Mouse (Mus musculus) urinary bladder, postnatal 36 days (tissue): ENCODE results near the gene Olfr611.
"Not testable (repeated sequence)": the region's sequence is repeated elsewhere in the genome, so short reads cannot be mapped to it uniquely, and the experiment has no call there.

Experiments
- DNase-seq, 2 experiments: peaks; one replicate each; pipeline ENCODE4 v3.0.0; 2022; ENCODE audit warnings: low spot score in 2 of 2, mixed read lengths in 1 of 2

Gene Olfr611

GRCm38 (mm10) chr7:103520746-103521145 is at the start of gene Olfr611:
Gene Olfr611, minus strand, starts transcription at chr7:103520846.
- not testable (repeated sequence) for DNase-seq

GRCm38 (mm10) chr7:103569043-103569442 is 48.4 kb upstream of the Olfr611 start, which contains the start of gene Olfr616:
Gene Olfr616, minus strand, starts transcription at chr7:103569143.
- no peak for DNase-seq

- DNase-seq: no peak
These were observed 35.1 kb upstream of the Olfr611 start, which contains the start of gene Olfr615 for GRCm38 (mm10) chr7:103555779-103556178. Gene Olfr615, plus strand, starts transcription at chr7:103556079.

GRCm38 (mm10) chr7:103547774-103548173 is 27.1 kb upstream of the Olfr611 start, which contains the start of gene Olfr613:
Gene Olfr613, plus strand, starts transcription at chr7:103548074.
- no peak for DNase-seq

- DNase-seq: not testable (repeated sequence)
These were observed 22.0 kb upstream of the Olfr611 start, which contains the start of gene Olfr612 for GRCm38 (mm10) chr7:103542617-103543016. Gene Olfr612, minus strand, starts transcription at chr7:103542717.

- DNase-seq: no peak
These were observed 8.6 kb downstream of the Olfr611 start, which contains the start of gene Olfr610 for GRCm38 (mm10) chr7:103512022-103512421. Gene Olfr610, minus strand, starts transcription at chr7:103512122.

GRCm38 (mm10) chr7:103497962-103498361 is 22.7 kb downstream of the Olfr611 start, which contains the start of gene Olfr609:
Gene Olfr609, minus strand, starts transcription at chr7:103498062.
- no peak for DNase-seq

- DNase-seq: not testable (repeated sequence)
These were observed 43.5 kb downstream of the Olfr611 start for GRCm38 (mm10) chr7:103477106-103477505.

GRCm38 (mm10) chr7:103469577-103469976 is 51.1 kb downstream of the Olfr611 start, which contains the start of gene Olfr608:
Gene Olfr608, plus strand, starts transcription at chr7:103469877.
- no peak for DNase-seq
